In the genomic region with DNA sequence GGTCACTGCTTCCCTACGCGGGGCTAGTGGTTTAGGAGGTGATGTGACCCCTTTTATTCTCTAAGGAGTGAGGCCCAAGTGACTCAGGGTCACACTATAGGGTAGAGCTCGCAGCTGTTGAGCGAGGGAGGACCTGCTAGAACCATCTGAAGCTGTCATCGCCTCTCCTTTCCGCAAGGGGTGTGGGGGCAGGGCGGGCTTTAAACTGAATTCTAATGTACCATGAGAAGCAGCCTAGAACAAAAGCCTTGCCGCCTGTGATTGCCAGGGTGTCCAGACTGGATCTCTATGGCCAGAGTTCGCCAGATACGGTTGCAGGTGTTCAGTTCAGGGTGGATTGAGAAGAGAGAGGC, we compare ENCODE assay signal across 8 mouse cellular contexts. TPM values are rescaled to one million over a fixed set of nuclear protein-coding genes. Genes with fewer than 3 reads are reported as not detected.
DNase-seq lines count a peak whose midpoint lies in the region; ATAC-seq lines count a peak whose summit lies in the region.

No protein-coding gene starts in this region.

- H3K9ac ChIP-seq in forebrain, embryonic 16.5 days (replicated peaks; ENCODE audit: low read depth, low read length) = peak overlapping the region; percentile 99
- peak overlapping the region; percentile 60; the same call in 1 of the 2 replicates for H3K9ac ChIP-seq in kidney, embryonic 15.5 days

- H3K9me3 ChIP-seq in forebrain, embryonic 16.5 days (ENCODE audit: control insufficient read depth, low read length) = no peaks in the 10 kb centered on the region
- H3K9me3 ChIP-seq in kidney, embryonic 15.5 days (replicated peaks) = no peaks in the 10 kb centered on the region

- peak overlapping the region; percentile 100 for H3K27ac ChIP-seq in forebrain, embryonic 16.5 days (ENCODE audit: low read length)
- peak overlapping the region; percentile 88 for H3K27ac ChIP-seq in kidney, embryonic 15.5 days

- no peaks in the 10 kb centered on the region for H3K27me3 ChIP-seq in forebrain, embryonic 16.5 days (replicated peaks; ENCODE audit: control insufficient read depth, insufficient read depth, low read length)
- H3K27me3 ChIP-seq in kidney, embryonic 15.5 days = peaks cover 32% of the 10 kb centered on the region

- DNase-seq in kidney, adult 18-20 months = peak; percentile 36
- no peak for DNase-seq in kidney, adult 11 months
- peak; percentile 68 for DNase-seq in WW6 (ENCODE audit: low read depth, low spot score)
- DNase-seq in spleen, postnatal 36 days (ENCODE audit: low spot score in 2 of 2) = peak; percentile 51 to 59
- DNase-seq in ovary, adult 18-20 months (ENCODE audit: low spot score) = no peak

- ATAC-seq in forebrain, embryonic 16.5 days = peak; percentile 22
- ATAC-seq in kidney, embryonic 15.5 days (replicated peaks; ENCODE audit: low FRiP score) = no peak
- peak; percentile 37 for ATAC-seq in megakaryocyte progenitor cell, adult 5-6 weeks (replicated peaks; ENCODE audit: poor library complexity)

- under 1% methylated on average over 10 of the region's 10 CpGs for WGBS in forebrain, embryonic 16.5 days
- 4% methylated on average over 10 of the region's 10 CpGs for WGBS in kidney, embryonic 15.5 days

- H3K4me2 ChIP-seq in forebrain, embryonic 16.5 days (ENCODE audit: low read length) = peak overlapping the region; percentile 98
- peak overlapping the region; percentile 88 for H3K4me2 ChIP-seq in kidney, embryonic 15.5 days

- H3K36me3 ChIP-seq in forebrain, embryonic 16.5 days (ENCODE audit: control insufficient read depth, insufficient read depth) = peaks cover under 1% of the 10 kb centered on the region; the same call in 1 of the 2 replicates
- no peaks in the 10 kb centered on the region for H3K36me3 ChIP-seq in kidney, embryonic 15.5 days

- peaks cover 47% of the 10 kb centered on the region for H3K4me1 ChIP-seq in forebrain, embryonic 16.5 days (replicated peaks; ENCODE audit: control insufficient read depth, insufficient read depth, low read length)
- H3K4me1 ChIP-seq in kidney, embryonic 15.5 days = peaks cover 46% of the 10 kb centered on the region

- peak overlapping the region; percentile 99 for H3K4me3 ChIP-seq in forebrain, embryonic 16.5 days (replicated peaks; ENCODE audit: low read length)
- peak overlapping the region; percentile 71 for H3K4me3 ChIP-seq in kidney, embryonic 15.5 days (replicated peaks)

RNA-seq across cellular contexts. Expression of a gene that starts 1.4 kb away (rescaled TPM):
- polyA plus RNA-seq in forebrain, embryonic 16.5 days (2015; fragmentation: Nextera tagmentation; extraction: Ambion mirVana) = 1,170 and 1,210 TPM in 2 replicates
- 29.3 and 36.6 TPM in 2 replicates for polyA plus RNA-seq in kidney, embryonic 15.5 days (2015; fragmentation: Nextera tagmentation; extraction: Ambion mirVana)
- not detected in 2 replicates for total RNA-seq in megakaryocyte progenitor cell, adult 5-6 weeks (2015)
- not detected in 2 replicates for total RNA-seq in megakaryocyte progenitor cell, adult 5-6 weeks (2017)

RNA-seq across cellular contexts. Expression of a gene that starts 31.1 kb away (rescaled TPM):
- 82.3 and 89.0 TPM in 2 replicates for polyA plus RNA-seq in forebrain, embryonic 16.5 days (2015; fragmentation: Nextera tagmentation; extraction: Ambion mirVana)
- 79.0 and 88.7 TPM in 2 replicates for polyA plus RNA-seq in kidney, embryonic 15.5 days (2015; fragmentation: Nextera tagmentation; extraction: Ambion mirVana)
- 73.3 and 75.8 TPM in 2 replicates for total RNA-seq in megakaryocyte progenitor cell, adult 5-6 weeks (2015)
- total RNA-seq in megakaryocyte progenitor cell, adult 5-6 weeks (2017) = 200 and 229 TPM in 2 replicates

RNA-seq across cellular contexts. Expression of a gene that starts 53.9 kb away (rescaled TPM):
- polyA plus RNA-seq in forebrain, embryonic 16.5 days (2015; fragmentation: Nextera tagmentation; extraction: Ambion mirVana) = 1,717 and 2,137 TPM in 2 replicates
- 102 and 132 TPM in 2 replicates for polyA plus RNA-seq in kidney, embryonic 15.5 days (2015; fragmentation: Nextera tagmentation; extraction: Ambion mirVana)
- 2.3 and 2.5 TPM in 2 replicates for total RNA-seq in megakaryocyte progenitor cell, adult 5-6 weeks (2015)
- total RNA-seq in megakaryocyte progenitor cell, adult 5-6 weeks (2017) = 6.9 and 7.9 TPM in 2 replicates

Comparison
In these comparisons a context has a peak if more than half of its experiments do, and no peak if none do; other contexts are left out.
1. DNase-seq: peak in kidney, adult 18-20 months (single experiment), WW6 (single experiment) and spleen, postnatal 36 days (2 of 2); none in kidney, adult 11 months (single experiment) and ovary, adult 18-20 months (single experiment).
2. RNA of a gene that starts 1.4 kb away (polyA plus RNA-seq): 1,170 to 1,210 TPM in forebrain, embryonic 16.5 days; 29.3 to 36.6 TPM in kidney, embryonic 15.5 days; every median in the first group is over 10 times any median in the second.
3. RNA of a gene that starts 53.9 kb away (polyA plus RNA-seq): 1,717 to 2,137 TPM in forebrain, embryonic 16.5 days; 102 to 132 TPM in kidney, embryonic 15.5 days; every median in the first group is over 10 times any median in the second.